Mouse (Mus musculus) MEL (cell line): ENCODE measurements at regions not wholly inside any gene's neighbourhood (a gene's known extent, or its start where the extent isn't known, plus 50 kb on each side); places are given as distances from the start of the nearest gene placed in this dataset.

ENCODE experiments used
- DNase-seq: peaks from one replicate; pipeline ENCODE4 v3.0.0; 2011; ENCODE audit warnings: low read depth, low spot score
- H3K27ac ChIP-seq: 2 replicates; pipeline ENCODE4 v1.5.1; 2012; ENCODE audit warnings: low read depth, mild to moderate bottlenecking, control low read depth, low read length, moderate library complexity; ENCODE audit not compliant: control insufficient read depth
- H3K27me3 ChIP-seq, 2 experiments: fragments of 150-350 bp in 1 of 2; sonication (generic) in 1 of 2; 2 replicates each; pipeline ENCODE4 v1.6.1; 2012; ENCODE audit warnings: low read length in 2 of 2, mild to moderate bottlenecking in 2 of 2, improper control_type of control experiment in 1 of 2, moderate library complexity in 1 of 2; ENCODE audit not compliant: insufficient read depth in 2 of 2, control insufficient read depth in 1 of 2
- H3K36me3 ChIP-seq, 2 experiments: 2 replicates each; pipeline ENCODE4 v1.6.1; 2012 to 2014; ENCODE audit warnings: low read length in 2 of 2, improper control_type of control experiment in 1 of 2, inconsistent platforms in 1 of 2, mild to moderate bottlenecking in 1 of 2; ENCODE audit not compliant: insufficient read depth in 2 of 2, control insufficient read depth in 1 of 2
- H3K4me1 ChIP-seq, 2 experiments: fragments of 150-350 bp in 1 of 2; sonication (generic) in 1 of 2; 2 replicates each; pipeline ENCODE4 v1.6.1; 2012; ENCODE audit warnings: low read length in 2 of 2, improper control_type of control experiment in 1 of 2, mild to moderate bottlenecking in 1 of 2; ENCODE audit not compliant: insufficient read depth in 2 of 2, control insufficient read depth in 1 of 2
- H3K4me3 ChIP-seq, 2 experiments: fragments of 150-350 bp in 1 of 2; sonication (generic) in 1 of 2; 2 replicates each; pipeline ENCODE4 v1.5.1; 2012; ENCODE audit warnings: low read depth in 2 of 2, low read length in 2 of 2, mild to moderate bottlenecking in 2 of 2, moderate library complexity in 2 of 2, control low read depth in 1 of 2, improper control_type of control experiment in 1 of 2; ENCODE audit not compliant: control insufficient read depth in 1 of 2, insufficient read depth in 1 of 2
- H3K79me2 ChIP-seq: 2 replicates; pipeline ENCODE4 v1.6.1; 2012; ENCODE audit warnings: mild to moderate bottlenecking, low read length, moderate library complexity; ENCODE audit not compliant: control insufficient read depth, poor library complexity, insufficient read depth
- H3K9ac ChIP-seq: 2 replicates; pipeline ENCODE4 v1.6.1; 2012; ENCODE audit warnings: low read depth, mild to moderate bottlenecking, control low read depth, low read length, moderate library complexity; ENCODE audit not compliant: control insufficient read depth, poor library complexity, severe bottlenecking
- H3K9me3 ChIP-seq: fragments of 150-350 bp; sonication (generic); replicated peaks from 2 replicates; pipeline ENCODE4 v1.6.1; 2012; ENCODE audit warnings: mild to moderate bottlenecking, low read length, improper control_type of control experiment, moderate library complexity; ENCODE audit not compliant: insufficient read depth
- CHD1 ChIP-seq: IDR thresholded peaks from 2 replicates; pipeline ENCODE4 v1.6.1; 2012; ENCODE audit warnings: low read depth, mild to moderate bottlenecking, inconsistent platforms, low read length, improper control_type of control experiment
- CHD2 ChIP-seq: IDR thresholded peaks from 2 replicates; pipeline ENCODE4 v1.6.1; 2011; ENCODE audit warnings: low read length, improper control_type of control experiment
- CTCF ChIP-seq, 3 experiments: IDR thresholded peaks in 2 of 3; conservative IDR thresholded peaks in 1 of 3; 2 replicates each; pipeline ENCODE4 v1.5.1; 2011 to 2012; ENCODE audit warnings: low read length in 3 of 3, low read depth in 2 of 3, mild to moderate bottlenecking in 2 of 3, improper control_type of control experiment in 1 of 3, inconsistent platforms in 1 of 3, mixed read lengths in 1 of 3, moderate library complexity in 1 of 3; ENCODE audit not compliant: control insufficient read depth in 1 of 3, insufficient read depth in 1 of 3, poor library complexity in 1 of 3, severe bottlenecking in 1 of 3
- E2F4 ChIP-seq: IDR thresholded peaks from 2 replicates; pipeline ENCODE4 v1.6.1; 2011; ENCODE audit warnings: low read depth, low read length, improper control_type of control experiment, borderline replicate concordance
- ELF1 ChIP-seq: IDR thresholded peaks from 2 replicates; pipeline ENCODE4 v1.6.1; 2014; ENCODE audit warnings: low read depth, mild to moderate bottlenecking, inconsistent platforms, low read length, improper control_type of control experiment, moderate library complexity
- EP300 ChIP-seq, 2 experiments: IDR thresholded peaks; 2 replicates each; pipeline ENCODE4 v1.6.1; 2011; ENCODE audit warnings: improper control_type of control experiment in 2 of 2, low read length in 2 of 2, low read depth in 1 of 2, mild to moderate bottlenecking in 1 of 2
- ETS1 ChIP-seq: IDR thresholded peaks from 2 replicates; pipeline ENCODE4 v1.6.1; 2012; ENCODE audit warnings: low read depth, mild to moderate bottlenecking, inconsistent platforms, low read length, improper control_type of control experiment, moderate library complexity
- GABPA ChIP-seq: IDR thresholded peaks from 2 replicates; pipeline ENCODE4 v1.6.1; 2012; ENCODE audit warnings: low read depth, mild to moderate bottlenecking, inconsistent platforms, low read length, improper control_type of control experiment, moderate library complexity
- GATA1 ChIP-seq: IDR thresholded peaks from 2 replicates; pipeline ENCODE4 v1.6.1; 2011; ENCODE audit warnings: low read depth, low read length, improper control_type of control experiment
- JUND ChIP-seq: IDR thresholded peaks from 2 replicates; pipeline ENCODE4 v1.6.1; 2011; ENCODE audit warnings: low read depth, mild to moderate bottlenecking, improper control_type of control experiment, low read length
- MAX ChIP-seq: IDR thresholded peaks from 2 replicates; pipeline ENCODE4 v1.6.1; 2011; ENCODE audit warnings: low read length, improper control_type of control experiment
- MAZ ChIP-seq: IDR thresholded peaks from 2 replicates; pipeline ENCODE4 v1.6.1; 2012; ENCODE audit warnings: low read depth, mild to moderate bottlenecking, inconsistent platforms, low read length, improper control_type of control experiment
- MXI1 ChIP-seq: IDR thresholded peaks from 2 replicates; pipeline ENCODE4 v1.6.1; 2011; ENCODE audit warnings: mild to moderate bottlenecking, low read depth, low read length, improper control_type of control experiment
- MYB ChIP-seq: IDR thresholded peaks from 2 replicates; pipeline ENCODE4 v1.6.1; 2011; ENCODE audit warnings: mild to moderate bottlenecking, low read depth, low read length, improper control_type of control experiment
- NELFE ChIP-seq: IDR thresholded peaks from 2 replicates; pipeline ENCODE4 v1.6.1; 2011; ENCODE audit warnings: low read depth, low read length, improper control_type of control experiment
- POLR2A ChIP-seq, 2 experiments: IDR thresholded peaks; 2 replicates each; pipeline ENCODE4 v1.6.1; 2011 to 2012; ENCODE audit warnings: low read length in 2 of 2, mild to moderate bottlenecking in 2 of 2, control low read depth in 1 of 2, improper control_type of control experiment in 1 of 2, low read depth in 1 of 2, moderate library complexity in 1 of 2; ENCODE audit not compliant: control insufficient read depth in 1 of 2, insufficient read depth in 1 of 2, poor library complexity in 1 of 2
- RAD21 ChIP-seq: IDR thresholded peaks from 2 replicates; pipeline ENCODE4 v1.6.1; 2011; ENCODE audit warnings: mild to moderate bottlenecking, low read depth, low read length, improper control_type of control experiment
- RCOR1 ChIP-seq: IDR thresholded peaks from 2 replicates; pipeline ENCODE4 v1.6.1; 2012; ENCODE audit warnings: low read depth, mild to moderate bottlenecking, inconsistent platforms, low read length, improper control_type of control experiment
- SIN3A ChIP-seq: IDR thresholded peaks from 2 replicates; pipeline ENCODE4 v1.6.1; 2012; ENCODE audit warnings: low read length, improper control_type of control experiment, inconsistent platforms
- SMC3 ChIP-seq: IDR thresholded peaks from 2 replicates; pipeline ENCODE4 v1.6.1; 2011; ENCODE audit warnings: low read depth, low read length, improper control_type of control experiment
- TAL1 ChIP-seq: IDR thresholded peaks from 2 replicates; pipeline ENCODE4 v1.6.1; 2012; ENCODE audit warnings: mild to moderate bottlenecking, inconsistent platforms, low read length, moderate library complexity, mixed read lengths
- TCF12 ChIP-seq: IDR thresholded peaks from 2 replicates; pipeline ENCODE4 v1.6.1; 2014; ENCODE audit warnings: low read depth, mild to moderate bottlenecking, inconsistent platforms, low read length, improper control_type of control experiment, moderate library complexity
- UBTF ChIP-seq: IDR thresholded peaks from 2 replicates; pipeline ENCODE4 v1.6.1; 2012; ENCODE audit warnings: low read depth, mild to moderate bottlenecking, inconsistent platforms, low read length, improper control_type of control experiment, moderate library complexity, borderline replicate concordance; ENCODE audit not compliant: insufficient read depth
- USF1 ChIP-seq: IDR thresholded peaks from 2 replicates; pipeline ENCODE4 v1.6.1; 2014; ENCODE audit warnings: low read depth, mild to moderate bottlenecking, inconsistent platforms, low read length, improper control_type of control experiment, moderate library complexity
- USF2 ChIP-seq, 2 experiments: IDR thresholded peaks; 2 replicates each; pipeline ENCODE4 v1.6.1; 2011 to 2012; ENCODE audit warnings: improper control_type of control experiment in 2 of 2, low read length in 2 of 2, borderline replicate concordance in 1 of 2, inconsistent platforms in 1 of 2, low read depth in 1 of 2, mild to moderate bottlenecking in 1 of 2; ENCODE audit not compliant: insufficient read depth in 1 of 2
- ZC3H11A ChIP-seq: IDR thresholded peaks from 2 replicates; pipeline ENCODE4 v1.6.1; 2012; ENCODE audit warnings: low read depth, mild to moderate bottlenecking, inconsistent platforms, low read length, improper control_type of control experiment
- ZMIZ1 ChIP-seq: IDR thresholded peaks from 2 replicates; pipeline ENCODE4 v1.6.1; 2012; ENCODE audit warnings: low read depth, mild to moderate bottlenecking, inconsistent platforms, low read length, improper control_type of control experiment, moderate library complexity
- ZNF384 ChIP-seq: IDR thresholded peaks from 2 replicates; pipeline ENCODE4 v1.6.1; 2012; ENCODE audit warnings: low read depth, mild to moderate bottlenecking, inconsistent platforms, low read length, improper control_type of control experiment

DNA sequence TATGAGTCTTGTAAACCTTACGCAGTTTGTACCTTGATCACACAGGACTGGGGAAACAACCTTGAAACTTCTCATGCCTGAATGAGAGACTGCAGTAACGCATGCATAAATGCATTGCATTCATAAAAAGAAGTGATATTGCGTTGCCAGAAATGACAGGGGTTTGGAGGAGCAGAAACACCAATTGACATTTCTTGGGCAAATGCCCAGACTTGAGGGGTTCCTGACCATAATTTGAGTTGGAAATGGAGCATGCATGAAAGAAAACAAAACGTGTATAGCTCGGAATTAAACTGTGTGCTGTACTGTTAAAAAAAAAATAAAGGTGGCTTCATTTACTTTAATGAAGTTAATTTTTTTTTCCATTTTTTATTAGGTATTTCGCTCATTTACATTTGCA lies 122.4 kb upstream of the Rmdn2 start:
- Histone ChIP-seq H3K9ac (no peak overlapping the region), H3K79me2 (no peaks in the 10 kb centered on the region), H3K27ac (no peak overlapping the region), H3K36me3 (no peaks in the 10 kb centered on the region), H3K4me3 (no peak overlapping the region), H3K4me1 (no peaks in the 10 kb centered on the region), H3K27me3 (no peaks in the 10 kb centered on the region), H3K9me3 (no peaks in the 10 kb centered on the region)
- TF ChIP-seq USF2 (IDR thresholded peaks at IDR 0.05; ENCODE audit: borderline replicate concordance in 1 of 2, insufficient read depth in 1 of 2, low read depth in 1 of 2, low read length in 2 of 2), result no peak
- TF ChIP-seq E2F4, result no peak
- TF ChIP-seq EP300 (IDR thresholded peaks at IDR 0.05; ENCODE audit: low read depth in 1 of 2, low read length in 2 of 2), result no peak
- TF ChIP-seq MYB, result no peak
- no peak for TF ChIP-seq CTCF (IDR thresholded peaks at IDR 0.05 in 2 of 3, conservative IDR thresholded peaks at IDR 0.05 in 1 of 3; ENCODE audit: control insufficient read depth in 1 of 3, insufficient read depth in 1 of 3, low read depth in 2 of 3, low read length in 3 of 3, poor library complexity in 1 of 3, severe bottlenecking in 1 of 3)
- TF ChIP-seq POLR2A (IDR thresholded peaks at IDR 0.05; ENCODE audit: control insufficient read depth in 1 of 2, insufficient read depth in 1 of 2, low read depth in 1 of 2, low read length in 2 of 2, poor library complexity in 1 of 2), result no peak
- TF ChIP-seq RAD21, result no peak
- no peak for TF ChIP-seq MAZ
- no peak for TF ChIP-seq ETS1
- TF ChIP-seq MXI1, result no peak
- no peak for TF ChIP-seq ZNF384
- TF ChIP-seq TAL1, result no peak
- TF ChIP-seq ELF1, result no peak
- TF ChIP-seq GABPA, result no peak
- no peak for TF ChIP-seq USF1
- TF ChIP-seq MAX, result no peak
- no peak for DNase-seq

DNA sequence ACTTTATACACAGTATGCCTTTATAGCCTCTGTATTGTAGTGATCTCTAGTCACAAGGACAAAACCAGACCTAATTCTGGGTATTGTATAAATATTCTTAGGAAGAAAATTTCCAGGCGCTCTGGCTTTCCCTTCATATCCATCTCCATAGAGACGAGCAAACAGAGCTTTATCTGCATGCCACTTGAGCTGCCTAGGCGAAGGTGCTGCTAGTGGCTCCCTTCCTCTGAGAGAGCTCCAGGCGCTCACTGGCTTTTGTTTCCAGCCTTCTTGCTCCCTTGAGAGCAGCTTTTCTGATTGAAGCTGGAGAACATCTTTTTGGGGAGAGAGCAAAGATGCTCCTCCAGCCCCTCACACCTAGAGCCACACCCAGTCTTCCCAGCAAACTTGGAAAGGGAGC lies 114.0 kb upstream of the Rmdn2 start:
- Histone ChIP-seq H3K36me3 (no peaks in the 10 kb centered on the region), H3K27me3 (no peaks in the 10 kb centered on the region), H3K4me3 (no peak overlapping the region), H3K79me2 (no peaks in the 10 kb centered on the region), H3K27ac (no peak overlapping the region), H3K9ac (no peak overlapping the region), H3K9me3 (no peaks in the 10 kb centered on the region), H3K4me1 (no peaks in the 10 kb centered on the region)
- DNase-seq, result no peak
- no peak for TF ChIP-seq NELFE
- TF ChIP-seq USF2 (IDR thresholded peaks at IDR 0.05; ENCODE audit: borderline replicate concordance in 1 of 2, insufficient read depth in 1 of 2, low read depth in 1 of 2, low read length in 2 of 2), result no peak
- TF ChIP-seq RCOR1, result no peak
- TF ChIP-seq SMC3, result no peak
- no peak for TF ChIP-seq GATA1
- no peak for TF ChIP-seq ZNF384
- no peak for TF ChIP-seq MAZ
- no peak for TF ChIP-seq EP300 (IDR thresholded peaks at IDR 0.05; ENCODE audit: low read depth in 1 of 2, low read length in 2 of 2)
- no peak for TF ChIP-seq MYB
- TF ChIP-seq MXI1, result no peak
- TF ChIP-seq UBTF, result no peak
- no peak for TF ChIP-seq CHD1
- TF ChIP-seq SIN3A, result no peak
- TF ChIP-seq GABPA, result no peak
- TF ChIP-seq ZMIZ1, result no peak
- no peak for TF ChIP-seq ZC3H11A
- no peak for TF ChIP-seq CHD2
- no peak for TF ChIP-seq POLR2A (IDR thresholded peaks at IDR 0.05; ENCODE audit: control insufficient read depth in 1 of 2, insufficient read depth in 1 of 2, low read depth in 1 of 2, low read length in 2 of 2, poor library complexity in 1 of 2)
- TF ChIP-seq JUND, result no peak
- TF ChIP-seq TCF12, result no peak
